Mouse (Mus musculus) MEL (cell line): ENCODE results near the gene Smndc1. TPM values are rescaled to one million over a fixed set of nuclear protein-coding genes. Genes with fewer than 3 reads are reported as not detected.

Experiments used
- DNase-seq: peaks from one replicate; pipeline ENCODE4 v3.0.0; 2011; ENCODE audit warnings: low read depth, low spot score
- H3K27ac ChIP-seq: 2 replicates; pipeline ENCODE4 v1.5.1; 2012; ENCODE audit warnings: low read depth, mild to moderate bottlenecking, control low read depth, low read length, moderate library complexity; ENCODE audit not compliant: control insufficient read depth
- H3K27me3 ChIP-seq, 2 experiments: fragments of 150-350 bp in 1 of 2; sonication (generic) in 1 of 2; 2 replicates each; pipeline ENCODE4 v1.6.1; 2012; ENCODE audit warnings: low read length in 2 of 2, mild to moderate bottlenecking in 2 of 2, improper control_type of control experiment in 1 of 2, moderate library complexity in 1 of 2; ENCODE audit not compliant: insufficient read depth in 2 of 2, control insufficient read depth in 1 of 2
- H3K36me3 ChIP-seq, 2 experiments: 2 replicates each; pipeline ENCODE4 v1.6.1; 2012 to 2014; ENCODE audit warnings: low read length in 2 of 2, improper control_type of control experiment in 1 of 2, inconsistent platforms in 1 of 2, mild to moderate bottlenecking in 1 of 2; ENCODE audit not compliant: insufficient read depth in 2 of 2, control insufficient read depth in 1 of 2
- H3K4me1 ChIP-seq, 2 experiments: fragments of 150-350 bp in 1 of 2; sonication (generic) in 1 of 2; 2 replicates each; pipeline ENCODE4 v1.6.1; 2012; ENCODE audit warnings: low read length in 2 of 2, improper control_type of control experiment in 1 of 2, mild to moderate bottlenecking in 1 of 2; ENCODE audit not compliant: insufficient read depth in 2 of 2, control insufficient read depth in 1 of 2
- H3K4me3 ChIP-seq, 2 experiments: fragments of 150-350 bp in 1 of 2; sonication (generic) in 1 of 2; 2 replicates each; pipeline ENCODE4 v1.5.1; 2012; ENCODE audit warnings: low read depth in 2 of 2, low read length in 2 of 2, mild to moderate bottlenecking in 2 of 2, moderate library complexity in 2 of 2, control low read depth in 1 of 2, improper control_type of control experiment in 1 of 2; ENCODE audit not compliant: control insufficient read depth in 1 of 2, insufficient read depth in 1 of 2
- H3K79me2 ChIP-seq: 2 replicates; pipeline ENCODE4 v1.6.1; 2012; ENCODE audit warnings: mild to moderate bottlenecking, low read length, moderate library complexity; ENCODE audit not compliant: control insufficient read depth, poor library complexity, insufficient read depth
- H3K9ac ChIP-seq: 2 replicates; pipeline ENCODE4 v1.6.1; 2012; ENCODE audit warnings: low read depth, mild to moderate bottlenecking, control low read depth, low read length, moderate library complexity; ENCODE audit not compliant: control insufficient read depth, poor library complexity, severe bottlenecking
- H3K9me3 ChIP-seq: fragments of 150-350 bp; sonication (generic); replicated peaks from 2 replicates; pipeline ENCODE4 v1.6.1; 2012; ENCODE audit warnings: mild to moderate bottlenecking, low read length, improper control_type of control experiment, moderate library complexity; ENCODE audit not compliant: insufficient read depth
- BHLHE40 ChIP-seq: IDR thresholded peaks from 2 replicates; pipeline ENCODE4 v1.6.1; 2012; ENCODE audit warnings: low read depth, mild to moderate bottlenecking, inconsistent platforms, low read length, improper control_type of control experiment, borderline replicate concordance
- E2F4 ChIP-seq: IDR thresholded peaks from 2 replicates; pipeline ENCODE4 v1.6.1; 2011; ENCODE audit warnings: low read depth, low read length, improper control_type of control experiment, borderline replicate concordance
- ELF1 ChIP-seq: IDR thresholded peaks from 2 replicates; pipeline ENCODE4 v1.6.1; 2014; ENCODE audit warnings: low read depth, mild to moderate bottlenecking, inconsistent platforms, low read length, improper control_type of control experiment, moderate library complexity
- ETS1 ChIP-seq: IDR thresholded peaks from 2 replicates; pipeline ENCODE4 v1.6.1; 2012; ENCODE audit warnings: low read depth, mild to moderate bottlenecking, inconsistent platforms, low read length, improper control_type of control experiment, moderate library complexity
- MYB ChIP-seq: IDR thresholded peaks from 2 replicates; pipeline ENCODE4 v1.6.1; 2011; ENCODE audit warnings: mild to moderate bottlenecking, low read depth, low read length, improper control_type of control experiment
- MYC ChIP-seq: IDR thresholded peaks from 2 replicates; pipeline ENCODE4 v1.6.1; 2011; ENCODE audit warnings: low read depth, mild to moderate bottlenecking, low read length, improper control_type of control experiment, moderate library complexity
- POLR2AphosphoS5 ChIP-seq: IDR thresholded peaks from 2 replicates; pipeline ENCODE4 v1.6.1; 2012; ENCODE audit warnings: low read depth, borderline replicate concordance, mild to moderate bottlenecking, inconsistent platforms, low read length, moderate library complexity, mixed read lengths
- TAL1 ChIP-seq: IDR thresholded peaks from 2 replicates; pipeline ENCODE4 v1.6.1; 2012; ENCODE audit warnings: mild to moderate bottlenecking, inconsistent platforms, low read length, moderate library complexity, mixed read lengths
- UBTF ChIP-seq: IDR thresholded peaks from 2 replicates; pipeline ENCODE4 v1.6.1; 2012; ENCODE audit warnings: low read depth, mild to moderate bottlenecking, inconsistent platforms, low read length, improper control_type of control experiment, moderate library complexity, borderline replicate concordance; ENCODE audit not compliant: insufficient read depth
- USF1 ChIP-seq: IDR thresholded peaks from 2 replicates; pipeline ENCODE4 v1.6.1; 2014; ENCODE audit warnings: low read depth, mild to moderate bottlenecking, inconsistent platforms, low read length, improper control_type of control experiment, moderate library complexity
- polyA plus RNA-seq, 2 experiments: library from polyadenylated mRNA; stranded (reverse) in 1 of 2; unstranded in 1 of 2; fragments of >175 nt in 1 of 2; fragments of >200 nt in 1 of 2; gene quantifications; 2 replicates each; pipeline versions ENCODE4 v1.2.1 to v1.2.4; 2012; ENCODE audit warnings: low replicate concordance in 2 of 2, low read depth in 1 of 2; ENCODE audit not compliant: insufficient read length in 2 of 2, insufficient read depth in 1 of 2, missing spikeins in 1 of 2
- total RNA-seq: library from RNA; depleted of rRNA; stranded (reverse); fragments of 300-350 nt; gene quantifications from 2 replicates; pipeline ENCODE4 v1.2.3, GENCODE M21; 2012

Smndc1 gene
- total and polyA plus RNA-seq, 3 experiments = 27.5 to 166 (median 114) TPM

DNA sequence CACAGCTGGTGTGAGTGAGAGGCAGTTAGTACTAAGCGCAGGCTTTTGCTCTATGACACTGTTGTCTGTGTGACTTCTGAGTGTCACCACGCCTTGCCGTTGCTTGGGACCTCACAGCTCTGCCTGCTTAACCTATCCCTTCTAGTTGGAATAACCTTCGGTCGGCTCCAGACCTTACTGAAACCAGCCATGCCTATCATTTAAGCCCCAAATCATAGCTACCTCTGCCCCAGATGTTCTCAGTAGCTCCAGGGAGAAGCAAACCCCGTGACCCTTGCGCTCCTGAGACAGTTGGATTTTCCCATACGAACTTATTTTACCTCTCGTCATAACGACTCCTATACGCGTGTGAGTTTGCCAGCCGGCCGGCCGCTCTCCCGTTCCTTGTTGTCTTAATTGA lies 46.3 kb downstream of the Smndc1 start:
- no peak for DNase-seq
- no peak for TF ChIP-seq ETS1
- TF ChIP-seq ELF1 = no peak
- TF ChIP-seq BHLHE40 = no peak
- TF ChIP-seq MYB = no peak
- TF ChIP-seq POLR2AphosphoS5 = no peak
- no peak for TF ChIP-seq E2F4
- TF ChIP-seq UBTF = no peak
- TF ChIP-seq TAL1 = no peak

DNA sequence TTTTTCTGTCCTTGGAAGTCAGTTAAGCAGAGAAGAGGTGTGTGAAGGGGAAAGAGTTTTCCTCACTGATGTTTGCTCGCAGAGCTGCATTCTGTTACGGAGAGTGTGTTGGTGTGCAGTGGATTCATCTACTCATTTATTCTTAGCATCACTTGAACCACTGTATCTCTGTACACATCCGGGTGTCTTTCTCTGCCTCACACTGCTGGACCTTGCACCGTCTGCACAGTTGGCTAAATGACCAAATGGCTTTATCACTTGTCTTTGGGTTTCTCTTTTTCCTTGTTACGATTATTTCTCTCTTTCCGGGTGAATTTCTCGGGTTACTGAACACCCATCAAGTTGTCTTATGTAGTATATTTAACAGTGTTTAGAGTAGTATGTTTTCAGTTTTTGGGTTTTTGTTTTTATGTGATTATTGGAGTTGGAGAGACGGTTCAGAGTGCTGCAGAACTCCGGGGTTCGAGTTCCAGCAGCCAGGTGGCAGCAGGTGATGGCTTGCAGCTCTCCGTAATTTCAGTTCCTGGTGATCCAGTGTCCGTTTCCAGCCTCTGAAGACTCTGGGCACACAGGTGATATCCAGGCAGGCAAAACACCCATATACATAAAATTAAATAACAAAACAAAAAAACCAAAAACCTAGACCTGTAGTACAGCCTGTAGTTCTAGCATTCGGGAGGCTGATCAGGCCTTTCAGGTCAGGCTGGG lies 47.0 kb downstream of the Smndc1 start:
- Histone ChIP-seq H3K4me3 (no peak overlapping the region), H3K79me2 (no peaks in the 10 kb centered on the region), H3K9ac (no peak overlapping the region), H3K27ac (no peak overlapping the region), H3K9me3 (no peaks in the 10 kb centered on the region), H3K4me1 (no peaks in the 10 kb centered on the region), H3K36me3 (no peaks in the 10 kb centered on the region; a peak in 2 of 4 replicates), H3K27me3 (no peaks in the 10 kb centered on the region)
- TF ChIP-seq E2F4 = no peak
- no peak for TF ChIP-seq ETS1
- TF ChIP-seq MYC = no peak
- DNase-seq = no peak

More for the DNA sequence above, 46.3 kb downstream of the Smndc1 start:
- no peak overlapping the region for H3K9ac ChIP-seq
- H3K4me1 ChIP-seq = no peaks in the 10 kb centered on the region
- H3K79me2 ChIP-seq = no peaks in the 10 kb centered on the region
- H3K9me3 ChIP-seq = no peaks in the 10 kb centered on the region
- H3K27me3 ChIP-seq = no peaks in the 10 kb centered on the region
- no peaks in the 10 kb centered on the region; a peak in 2 of 4 replicates for H3K36me3 ChIP-seq
- no peak overlapping the region for H3K4me3 ChIP-seq
- no peak overlapping the region for H3K27ac ChIP-seq

DNA sequence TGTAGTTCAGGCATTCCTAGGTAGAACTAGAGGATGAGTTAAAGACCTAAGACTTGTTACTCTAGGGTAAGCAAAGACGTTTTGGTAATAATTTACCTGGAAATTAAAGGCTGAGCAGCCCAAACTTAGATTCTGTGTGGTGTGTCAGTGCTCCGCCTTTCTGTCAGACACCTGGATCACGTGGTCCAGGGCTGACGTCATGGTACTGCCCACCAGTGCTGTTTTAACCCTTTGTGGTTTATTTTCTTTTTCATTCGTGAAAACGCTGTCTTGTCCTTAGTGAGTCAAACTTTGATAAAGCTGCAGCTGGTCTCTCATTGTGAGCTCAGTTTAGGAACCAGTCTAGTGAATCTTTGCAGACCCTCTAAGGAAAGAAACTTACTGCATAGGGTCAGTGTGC lies 50.0 kb downstream of the Smndc1 start:
- Histone ChIP-seq H3K27ac (no peak overlapping the region), H3K36me3 (peaks cover 0 to 8% of the 10 kb centered on the region in 2 experiments; a peak in 1 of 4 replicates), H3K9me3 (no peaks in the 10 kb centered on the region), H3K27me3 (no peaks in the 10 kb centered on the region), H3K4me3 (no peak overlapping the region), H3K9ac (no peak overlapping the region), H3K4me1 (no peaks in the 10 kb centered on the region), H3K79me2 (no peaks in the 10 kb centered on the region)
- TF ChIP-seq USF1 = 0 out of 2 replicates have a peak, but pooled peaks have one; percentile 20
- TF ChIP-seq POLR2AphosphoS5 = no peak
- no peak for DNase-seq
